Mouse (Mus musculus) MEL (cell line): ENCODE measurements around the gene Nmnat3. TPM values are rescaled to one million over a fixed set of nuclear protein-coding genes. Genes with fewer than 3 reads are reported as not detected.

Source experiments
- DNase-seq: peaks from one replicate; pipeline ENCODE4 v3.0.0; 2011; ENCODE audit warnings: low read depth, low spot score
- H3K27ac ChIP-seq: 2 replicates; pipeline ENCODE4 v1.5.1; 2012; ENCODE audit warnings: low read depth, mild to moderate bottlenecking, control low read depth, low read length, moderate library complexity; ENCODE audit not compliant: control insufficient read depth
- H3K27me3 ChIP-seq, 2 experiments: fragments of 150-350 bp in 1 of 2; sonication (generic) in 1 of 2; 2 replicates each; pipeline ENCODE4 v1.6.1; 2012; ENCODE audit warnings: low read length in 2 of 2, mild to moderate bottlenecking in 2 of 2, improper control_type of control experiment in 1 of 2, moderate library complexity in 1 of 2; ENCODE audit not compliant: insufficient read depth in 2 of 2, control insufficient read depth in 1 of 2
- H3K36me3 ChIP-seq, 2 experiments: 2 replicates each; pipeline ENCODE4 v1.6.1; 2012 to 2014; ENCODE audit warnings: low read length in 2 of 2, improper control_type of control experiment in 1 of 2, inconsistent platforms in 1 of 2, mild to moderate bottlenecking in 1 of 2; ENCODE audit not compliant: insufficient read depth in 2 of 2, control insufficient read depth in 1 of 2
- H3K4me1 ChIP-seq, 2 experiments: fragments of 150-350 bp in 1 of 2; sonication (generic) in 1 of 2; 2 replicates each; pipeline ENCODE4 v1.6.1; 2012; ENCODE audit warnings: low read length in 2 of 2, improper control_type of control experiment in 1 of 2, mild to moderate bottlenecking in 1 of 2; ENCODE audit not compliant: insufficient read depth in 2 of 2, control insufficient read depth in 1 of 2
- H3K4me3 ChIP-seq, 2 experiments: fragments of 150-350 bp in 1 of 2; sonication (generic) in 1 of 2; 2 replicates each; pipeline ENCODE4 v1.5.1; 2012; ENCODE audit warnings: low read depth in 2 of 2, low read length in 2 of 2, mild to moderate bottlenecking in 2 of 2, moderate library complexity in 2 of 2, control low read depth in 1 of 2, improper control_type of control experiment in 1 of 2; ENCODE audit not compliant: control insufficient read depth in 1 of 2, insufficient read depth in 1 of 2
- H3K79me2 ChIP-seq: 2 replicates; pipeline ENCODE4 v1.6.1; 2012; ENCODE audit warnings: mild to moderate bottlenecking, low read length, moderate library complexity; ENCODE audit not compliant: control insufficient read depth, poor library complexity, insufficient read depth
- H3K9ac ChIP-seq: 2 replicates; pipeline ENCODE4 v1.6.1; 2012; ENCODE audit warnings: low read depth, mild to moderate bottlenecking, control low read depth, low read length, moderate library complexity; ENCODE audit not compliant: control insufficient read depth, poor library complexity, severe bottlenecking
- H3K9me3 ChIP-seq: fragments of 150-350 bp; sonication (generic); replicated peaks from 2 replicates; pipeline ENCODE4 v1.6.1; 2012; ENCODE audit warnings: mild to moderate bottlenecking, low read length, improper control_type of control experiment, moderate library complexity; ENCODE audit not compliant: insufficient read depth
- CHD1 ChIP-seq: IDR thresholded peaks from 2 replicates; pipeline ENCODE4 v1.6.1; 2012; ENCODE audit warnings: low read depth, mild to moderate bottlenecking, inconsistent platforms, low read length, improper control_type of control experiment
- CHD2 ChIP-seq: IDR thresholded peaks from 2 replicates; pipeline ENCODE4 v1.6.1; 2011; ENCODE audit warnings: low read length, improper control_type of control experiment
- E2F4 ChIP-seq: IDR thresholded peaks from 2 replicates; pipeline ENCODE4 v1.6.1; 2011; ENCODE audit warnings: low read depth, low read length, improper control_type of control experiment, borderline replicate concordance
- ELF1 ChIP-seq: IDR thresholded peaks from 2 replicates; pipeline ENCODE4 v1.6.1; 2014; ENCODE audit warnings: low read depth, mild to moderate bottlenecking, inconsistent platforms, low read length, improper control_type of control experiment, moderate library complexity
- EP300 ChIP-seq, 2 experiments: IDR thresholded peaks; 2 replicates each; pipeline ENCODE4 v1.6.1; 2011; ENCODE audit warnings: improper control_type of control experiment in 2 of 2, low read length in 2 of 2, low read depth in 1 of 2, mild to moderate bottlenecking in 1 of 2
- ETS1 ChIP-seq: IDR thresholded peaks from 2 replicates; pipeline ENCODE4 v1.6.1; 2012; ENCODE audit warnings: low read depth, mild to moderate bottlenecking, inconsistent platforms, low read length, improper control_type of control experiment, moderate library complexity
- GABPA ChIP-seq: IDR thresholded peaks from 2 replicates; pipeline ENCODE4 v1.6.1; 2012; ENCODE audit warnings: low read depth, mild to moderate bottlenecking, inconsistent platforms, low read length, improper control_type of control experiment, moderate library complexity
- GATA1 ChIP-seq: IDR thresholded peaks from 2 replicates; pipeline ENCODE4 v1.6.1; 2011; ENCODE audit warnings: low read depth, low read length, improper control_type of control experiment
- HCFC1 ChIP-seq: IDR thresholded peaks from 2 replicates; pipeline ENCODE4 v1.6.1; 2012; ENCODE audit warnings: low read depth, mild to moderate bottlenecking, inconsistent platforms, low read length, improper control_type of control experiment, moderate library complexity
- KAT2A ChIP-seq: conservative IDR thresholded peaks from 2 replicates; pipeline ENCODE4 v1.6.1; 2012; ENCODE audit warnings: low read depth, low read length, improper control_type of control experiment, inconsistent platforms
- MAFK ChIP-seq: IDR thresholded peaks from 2 replicates; pipeline ENCODE4 v1.6.1; 2011; ENCODE audit warnings: low read depth, mild to moderate bottlenecking, low read length, improper control_type of control experiment, borderline replicate concordance
- MAZ ChIP-seq: IDR thresholded peaks from 2 replicates; pipeline ENCODE4 v1.6.1; 2012; ENCODE audit warnings: low read depth, mild to moderate bottlenecking, inconsistent platforms, low read length, improper control_type of control experiment
- NELFE ChIP-seq: IDR thresholded peaks from 2 replicates; pipeline ENCODE4 v1.6.1; 2011; ENCODE audit warnings: low read depth, low read length, improper control_type of control experiment
- NRF1 ChIP-seq: IDR thresholded peaks from 2 replicates; pipeline ENCODE4 v1.6.1; 2014; ENCODE audit warnings: low read depth, mild to moderate bottlenecking, inconsistent platforms, low read length, improper control_type of control experiment, moderate library complexity; ENCODE audit not compliant: poor library complexity, insufficient read depth, severe bottlenecking
- POLR2A ChIP-seq, 2 experiments: IDR thresholded peaks; 2 replicates each; pipeline ENCODE4 v1.6.1; 2011 to 2012; ENCODE audit warnings: low read length in 2 of 2, mild to moderate bottlenecking in 2 of 2, control low read depth in 1 of 2, improper control_type of control experiment in 1 of 2, low read depth in 1 of 2, moderate library complexity in 1 of 2; ENCODE audit not compliant: control insufficient read depth in 1 of 2, insufficient read depth in 1 of 2, poor library complexity in 1 of 2
- POLR2AphosphoS2 ChIP-seq: IDR thresholded peaks from 2 replicates; pipeline ENCODE4 v1.6.1; 2011; ENCODE audit warnings: low read length, improper control_type of control experiment
- RAD21 ChIP-seq: IDR thresholded peaks from 2 replicates; pipeline ENCODE4 v1.6.1; 2011; ENCODE audit warnings: mild to moderate bottlenecking, low read depth, low read length, improper control_type of control experiment
- RCOR1 ChIP-seq: IDR thresholded peaks from 2 replicates; pipeline ENCODE4 v1.6.1; 2012; ENCODE audit warnings: low read depth, mild to moderate bottlenecking, inconsistent platforms, low read length, improper control_type of control experiment
- SIN3A ChIP-seq: IDR thresholded peaks from 2 replicates; pipeline ENCODE4 v1.6.1; 2012; ENCODE audit warnings: low read length, improper control_type of control experiment, inconsistent platforms
- TAL1 ChIP-seq: IDR thresholded peaks from 2 replicates; pipeline ENCODE4 v1.6.1; 2012; ENCODE audit warnings: mild to moderate bottlenecking, inconsistent platforms, low read length, moderate library complexity, mixed read lengths
- TCF12 ChIP-seq: IDR thresholded peaks from 2 replicates; pipeline ENCODE4 v1.6.1; 2014; ENCODE audit warnings: low read depth, mild to moderate bottlenecking, inconsistent platforms, low read length, improper control_type of control experiment, moderate library complexity
- USF2 ChIP-seq, 2 experiments: IDR thresholded peaks; 2 replicates each; pipeline ENCODE4 v1.6.1; 2011 to 2012; ENCODE audit warnings: improper control_type of control experiment in 2 of 2, low read length in 2 of 2, borderline replicate concordance in 1 of 2, inconsistent platforms in 1 of 2, low read depth in 1 of 2, mild to moderate bottlenecking in 1 of 2; ENCODE audit not compliant: insufficient read depth in 1 of 2
- ZC3H11A ChIP-seq: IDR thresholded peaks from 2 replicates; pipeline ENCODE4 v1.6.1; 2012; ENCODE audit warnings: low read depth, mild to moderate bottlenecking, inconsistent platforms, low read length, improper control_type of control experiment
- ZKSCAN1 ChIP-seq: IDR thresholded peaks from 2 replicates; pipeline ENCODE4 v1.6.1; 2012; ENCODE audit warnings: low read depth, mild to moderate bottlenecking, inconsistent platforms, low read length, improper control_type of control experiment, moderate library complexity
- ZMIZ1 ChIP-seq: IDR thresholded peaks from 2 replicates; pipeline ENCODE4 v1.6.1; 2012; ENCODE audit warnings: low read depth, mild to moderate bottlenecking, inconsistent platforms, low read length, improper control_type of control experiment, moderate library complexity
- ZNF384 ChIP-seq: IDR thresholded peaks from 2 replicates; pipeline ENCODE4 v1.6.1; 2012; ENCODE audit warnings: low read depth, mild to moderate bottlenecking, inconsistent platforms, low read length, improper control_type of control experiment
- polyA plus RNA-seq, 2 experiments: library from polyadenylated mRNA; stranded (reverse) in 1 of 2; unstranded in 1 of 2; fragments of >175 nt in 1 of 2; fragments of >200 nt in 1 of 2; gene quantifications; 2 replicates each; pipeline versions ENCODE4 v1.2.1 to v1.2.4; 2012; ENCODE audit warnings: low replicate concordance in 2 of 2, low read depth in 1 of 2; ENCODE audit not compliant: insufficient read length in 2 of 2, insufficient read depth in 1 of 2, missing spikeins in 1 of 2
- total RNA-seq: library from RNA; depleted of rRNA; stranded (reverse); fragments of 300-350 nt; gene quantifications from 2 replicates; pipeline ENCODE4 v1.2.3, GENCODE M21; 2012

The Nmnat3 gene
- total and polyA plus RNA-seq, 3 experiments: 14.4 to 15.2 TPM; not detected in 1

DNA sequence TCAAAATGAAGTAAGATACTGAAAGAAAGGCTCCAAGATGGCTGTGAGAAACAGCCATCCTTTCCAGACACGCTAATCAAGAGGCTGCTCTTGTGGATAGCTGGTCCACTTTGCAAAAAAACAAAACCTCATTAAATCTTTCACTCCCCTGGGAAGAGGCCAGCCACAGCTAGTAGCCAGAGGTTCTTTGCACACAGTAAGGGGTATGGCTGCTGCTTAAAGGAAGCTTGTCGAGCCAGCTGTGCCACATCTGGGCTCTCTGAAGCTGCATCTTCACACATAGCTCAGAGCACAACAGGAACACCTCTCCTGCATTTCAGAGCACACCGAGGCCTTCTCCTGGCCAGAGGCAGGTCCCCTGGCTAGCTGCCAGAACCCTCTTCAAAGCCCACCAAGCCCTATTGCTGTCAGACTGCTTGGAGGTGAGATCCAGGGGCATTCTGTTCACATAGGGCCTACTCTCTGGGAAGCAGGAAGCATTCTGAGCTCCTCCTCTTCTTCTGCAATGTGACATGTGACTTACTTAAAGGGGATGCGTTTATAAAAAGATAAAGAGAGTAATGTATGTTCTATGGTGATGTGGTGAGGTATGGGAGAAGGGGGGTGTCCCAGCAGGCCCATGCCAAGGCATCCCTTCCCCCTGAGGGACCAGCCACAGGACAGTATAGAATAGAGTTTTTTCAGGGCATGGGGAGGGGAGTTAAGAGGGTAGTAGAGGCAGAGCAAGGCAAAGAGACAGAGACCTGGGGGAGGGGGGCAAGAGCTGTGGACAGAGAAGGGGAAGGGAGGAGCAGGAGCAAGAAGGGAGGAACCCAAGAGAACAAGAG, 63.3 kb downstream of the Nmnat3 start:
- no peak overlapping the region for H3K9ac ChIP-seq
- DNase-seq: no peak
- no peaks in the 10 kb centered on the region for H3K79me2 ChIP-seq
- H3K9me3 ChIP-seq: no peaks in the 10 kb centered on the region
- no peak overlapping the region for H3K27ac ChIP-seq
- no peaks in the 10 kb centered on the region for H3K36me3 ChIP-seq
- H3K4me1 ChIP-seq: no peaks in the 10 kb centered on the region
- TF ChIP-seq CHD2 (no peak), GATA1 (no peak), RAD21 (no peak), HCFC1 (no peak), ZKSCAN1 (no peak), ETS1 (no peak), POLR2AphosphoS2 (no peak), GABPA (no peak), NELFE (no peak), E2F4 (no peak), SIN3A (no peak), EP300 (IDR thresholded peaks at IDR 0.05; ENCODE audit: low read depth in 1 of 2, low read length in 2 of 2) (no peak), ELF1 (no peak), MAZ (no peak), KAT2A (no peak), MAFK (no peak)
- H3K27me3 ChIP-seq: no peaks in the 10 kb centered on the region
- H3K4me3 ChIP-seq: no peak overlapping the region

DNA sequence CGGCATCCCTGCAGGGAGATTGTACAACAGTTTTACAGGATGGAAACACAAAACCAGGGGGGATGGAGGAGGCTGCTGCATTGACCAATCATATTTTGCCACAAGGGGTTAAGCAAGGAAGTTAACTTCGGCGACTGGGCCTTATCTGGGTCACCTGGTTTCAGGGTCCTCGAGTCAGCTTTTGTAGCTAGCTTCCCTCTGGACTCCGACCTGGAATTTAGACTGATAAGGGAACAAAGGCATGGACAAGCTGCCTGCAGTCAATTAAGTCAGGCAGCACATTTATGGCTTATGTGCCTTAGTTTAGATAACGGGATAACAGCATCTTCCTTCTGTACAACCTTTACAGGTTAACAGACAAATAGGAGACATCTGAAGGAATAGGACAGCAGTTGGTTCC, 65.1 kb downstream of the Nmnat3 start:
- no peaks in the 10 kb centered on the region for H3K4me1 ChIP-seq
- H3K9me3 ChIP-seq: no peaks in the 10 kb centered on the region
- no peaks in the 10 kb centered on the region for H3K27me3 ChIP-seq
- H3K79me2 ChIP-seq: no peaks in the 10 kb centered on the region
- no peaks in the 10 kb centered on the region for H3K36me3 ChIP-seq
- H3K9ac ChIP-seq: no peak overlapping the region
- no peak for DNase-seq
- H3K4me3 ChIP-seq: no peak overlapping the region
- H3K27ac ChIP-seq: no peak overlapping the region
- TF ChIP-seq ZMIZ1 (no peak), RCOR1 (no peak), GATA1 (no peak), NRF1 (no peak), MAFK (no peak), POLR2A (IDR thresholded peaks at IDR 0.05; ENCODE audit: control insufficient read depth in 1 of 2, insufficient read depth in 1 of 2, low read depth in 1 of 2, low read length in 2 of 2, poor library complexity in 1 of 2) (no peak), POLR2AphosphoS2 (no peak), TAL1 (no peak), CHD1 (no peak), ETS1 (no peak), USF2 (IDR thresholded peaks at IDR 0.05; ENCODE audit: borderline replicate concordance in 1 of 2, insufficient read depth in 1 of 2, low read depth in 1 of 2, low read length in 2 of 2) (no peak), TCF12 (no peak), ZC3H11A (no peak), KAT2A (no peak), ZNF384 (no peak), ELF1 (no peak), MAZ (no peak)
